ENCODE assay signal across 19 mouse cellular contexts in genomic region chr4:13462173-13462572, GRCm38 (mm10).
"Had no signal": no experiment of that assay in that cellular context is flagged by ENCODE, and none has a peak within 500 bp of the region (broad histone marks: within the 10 kb centered on the region; RNA-seq: fewer than 3 reads in every experiment).

No protein-coding gene starts in this region.

- DNase-seq: kidney, adult 8-10 months; kidney, postnatal 10 days; kidney, postnatal 36 days; layer of hippocampus, postnatal 36 days; liver; lung, adult 18-20 months; retina, postnatal 1 day; right cerebral cortex, postnatal 25 days; spleen, adult 18-20 months; thymus, postnatal 36 days had no signal

- H3K9ac ChIP-seq: kidney, embryonic 15.5 days; limb, embryonic 13.5 days; liver, embryonic 12.5 days; liver, embryonic 15.5 days; midbrain, embryonic 12.5 days; stomach, embryonic 15.5 days had no signal

- H3K4me2 ChIP-seq: kidney, embryonic 15.5 days; limb, embryonic 13.5 days; liver, embryonic 12.5 days; liver, embryonic 15.5 days; midbrain, embryonic 12.5 days; stomach, embryonic 15.5 days had no signal

- H3K9me3 ChIP-seq: kidney, embryonic 15.5 days; limb, embryonic 13.5 days; liver, embryonic 12.5 days; liver, embryonic 15.5 days; midbrain, embryonic 12.5 days; stomach, embryonic 15.5 days had no signal

- ATAC-seq: liver, embryonic 12.5 days; lung, postnatal 0 days had no signal

- H3K4me1 ChIP-seq: liver, embryonic 12.5 days; liver, embryonic 15.5 days; stomach, embryonic 15.5 days had no signal

- H3K27ac ChIP-seq: kidney, embryonic 15.5 days; left cerebral cortex, adult 2 months; limb, embryonic 13.5 days; liver, embryonic 12.5 days; liver, embryonic 15.5 days; macrophage; stomach, embryonic 15.5 days had no signal

- H3K36me3 ChIP-seq: kidney, embryonic 15.5 days; limb, embryonic 13.5 days; liver, embryonic 12.5 days; liver, embryonic 15.5 days; midbrain, embryonic 12.5 days; stomach, embryonic 15.5 days had no signal

- H3K27me3 ChIP-seq: kidney, embryonic 15.5 days; limb, embryonic 13.5 days; liver, embryonic 12.5 days; liver, embryonic 15.5 days; midbrain, embryonic 12.5 days; stomach, embryonic 15.5 days had no signal

- H3K4me3 ChIP-seq: kidney, embryonic 15.5 days; left cerebral cortex, adult 2 months; limb, embryonic 13.5 days; liver, embryonic 12.5 days; liver, embryonic 15.5 days; midbrain, embryonic 12.5 days; stomach, embryonic 15.5 days had no signal
